Mouse (Mus musculus): Measurements from ENCODE around the gene Sash3.

- TF ChIP-seq E2F4 (IDR thresholded peaks at IDR 0.05; ENCODE audit: borderline replicate concordance, low read depth, low read length) (no peak), CTCF (IDR thresholded peaks at IDR 0.05 in 2 of 3, conservative IDR thresholded peaks at IDR 0.05 in 1 of 3; ENCODE audit: control insufficient read depth in 1 of 3, insufficient read depth in 1 of 3, low read depth in 2 of 3, low read length in 3 of 3, poor library complexity in 1 of 3, severe bottlenecking in 1 of 3) (no peak)
Measured at GRCm38 (mm10) chrX:48136935-48137334, 9.3 kb upstream of the Sash3 start.
